Mouse (Mus musculus) stomach, embryonic 14.5 days (tissue): ENCODE results near the gene Tead2. TPM values are rescaled to one million over a fixed set of nuclear protein-coding genes. Genes with fewer than 3 reads are reported as not detected.

Experiments
- ATAC-seq: fragments of 200-750 bp; cut with Nextera tagmentation; 2 replicates; pipeline ENCODE4 v1.8.0; 2017; ENCODE audit warnings: low read depth, moderate TSS enrichment; ENCODE audit not compliant: insufficient number of reproducible peaks, insufficient read depth, low FRiP score
- H3K27ac ChIP-seq: fragments of 300-500 bp; sonication (generic); 2 replicates; pipeline ENCODE4 v1.5.1; 2014; ENCODE audit warnings: mild to moderate bottlenecking, low read length, moderate library complexity, mixed read lengths
- H3K27me3 ChIP-seq: fragments of 300-500 bp; sonication (generic); 2 replicates; pipeline ENCODE4 v1.6.1; 2014; ENCODE audit warnings: low read length, control low read depth, mixed read lengths; ENCODE audit not compliant: control insufficient read depth, insufficient read depth
- H3K36me3 ChIP-seq: fragments of 300-500 bp; sonication (generic); 2 replicates; pipeline ENCODE4 v1.6.1; 2014; ENCODE audit warnings: mild to moderate bottlenecking, control low read depth, low read length, moderate library complexity, mixed read lengths; ENCODE audit not compliant: control insufficient read depth, insufficient read depth
- H3K4me1 ChIP-seq: fragments of 300-500 bp; sonication (generic); 2 replicates; pipeline ENCODE4 v1.6.1; 2014; ENCODE audit warnings: low read length, control low read depth, mixed read lengths; ENCODE audit not compliant: control insufficient read depth, insufficient read depth
- H3K4me2 ChIP-seq: fragments of 300-500 bp; sonication (generic); replicated peaks from 2 replicates; pipeline ENCODE4 v1.6.1; 2014; ENCODE audit warnings: low read depth, low read length, control low read depth
- H3K4me3 ChIP-seq: fragments of 300-500 bp; sonication (generic); 2 replicates; pipeline ENCODE4 v1.5.1; 2014; ENCODE audit warnings: low read depth, low read length, control low read depth
- H3K9ac ChIP-seq: fragments of 300-500 bp; sonication (generic); replicated peaks from 2 replicates; pipeline ENCODE4 v1.6.1; 2014; ENCODE audit warnings: low read depth, mild to moderate bottlenecking, control low read depth, low read length, moderate library complexity, mixed read lengths
- H3K9me3 ChIP-seq: fragments of 300-500 bp; sonication (generic); 2 replicates; pipeline ENCODE4 v1.6.1; 2016; ENCODE audit warnings: low read depth, low read length, control low read depth; ENCODE audit not compliant: control insufficient read depth
- WGBS: fragments of 180-500 bp; shearing (Covaris S2); extraction: QIAGEN DNeasy Blood & Tissue Kit; methylation state at CpG from one replicate; pipeline ENCODE4 v1.1.7; 2014; 5-methylcytosine and 5-hydroxymethylcytosine counted together
- polyA plus RNA-seq: library from polyadenylated mRNA; unstranded; fragments of >200 nt; fragmentation: Nextera tagmentation; extraction: Ambion mirVana; gene quantifications from 2 replicates; pipeline ENCODE4 v1.2.1, GENCODE M21; 2014

Tead2 gene
- polyA plus RNA-seq, 1 experiment from 2014 or later: 167 TPM

DNA sequence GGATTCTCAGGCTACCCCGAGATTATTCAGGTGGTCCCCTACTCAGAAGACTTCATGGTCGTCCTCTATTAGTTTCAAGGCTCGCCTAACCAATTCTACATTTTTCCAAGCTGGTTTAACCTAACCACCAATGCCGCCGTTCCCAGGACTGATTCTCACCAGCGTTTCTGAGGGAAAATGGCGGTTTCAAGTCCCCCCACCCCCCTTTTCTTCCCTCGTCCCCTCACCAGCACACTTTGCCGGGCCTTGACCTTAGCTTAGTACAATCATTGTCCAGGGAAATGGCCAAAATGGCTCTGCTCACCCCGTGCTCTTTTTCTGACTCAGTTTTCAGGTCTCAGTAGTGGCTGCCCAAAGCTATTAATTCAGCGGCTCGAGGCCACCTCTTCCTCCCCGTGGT is 40.2 kb upstream of the Tead2 start:
- no peaks in the 10 kb centered on the region for H3K36me3 ChIP-seq
- no peak overlapping the region for H3K9ac ChIP-seq
- H3K27ac ChIP-seq: no peak overlapping the region
- peaks cover 57% of the 10 kb centered on the region for H3K27me3 ChIP-seq
- peaks cover 4% of the 10 kb centered on the region; the same call in 1 of the 2 replicates for H3K4me1 ChIP-seq
- H3K4me3 ChIP-seq: no peak overlapping the region
- no peak for ATAC-seq
- WGBS: 5% methylated on average over 13 of the region's 13 CpGs
- H3K4me2 ChIP-seq: no peak overlapping the region
- H3K9me3 ChIP-seq: peaks cover under 1% of the 10 kb centered on the region; the same call in 1 of the 2 replicates

GRCm38 (mm10) chr7:45175929-45176328 is 39.6 kb upstream of the Tead2 start:
- WGBS: under 1% methylated on average over 22 of the region's 23 CpGs
- H3K4me3 ChIP-seq: peak overlapping the region; percentile 4; the same call in 1 of the 2 replicates
- H3K27ac ChIP-seq: no peak overlapping the region
- H3K9me3 ChIP-seq: no peaks in the 10 kb centered on the region
- H3K27me3 ChIP-seq: peaks cover 62% of the 10 kb centered on the region
- H3K9ac ChIP-seq: no peak overlapping the region
- no peak for ATAC-seq
- H3K4me1 ChIP-seq: peaks cover 4% of the 10 kb centered on the region; the same call in 1 of the 2 replicates
- H3K4me2 ChIP-seq: 0 out of 2 replicates have a peak overlapping the region, but pooled peaks have one; percentile 16
- no peaks in the 10 kb centered on the region for H3K36me3 ChIP-seq

DNA sequence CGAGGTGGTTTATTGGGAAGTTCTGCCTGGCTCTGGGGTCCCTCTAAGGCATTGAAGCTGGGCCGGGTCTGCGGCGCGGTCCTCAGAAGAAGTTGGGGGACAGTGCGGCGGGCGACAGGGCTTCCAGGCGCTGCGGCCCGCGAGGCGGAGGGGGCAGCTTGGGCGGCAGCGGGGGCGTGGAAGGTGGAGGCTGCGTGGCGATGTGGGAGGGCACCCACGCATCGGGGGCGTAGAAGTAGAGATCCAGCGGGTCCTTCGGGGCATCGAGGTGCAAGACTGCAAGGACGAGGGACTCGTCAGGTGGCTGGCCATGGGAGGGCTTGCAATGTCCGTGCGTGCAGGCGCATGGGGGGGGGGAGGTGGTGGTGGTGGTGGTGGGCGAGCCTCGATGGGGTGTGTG is 39.2 kb upstream of the Tead2 start:
- H3K36me3 ChIP-seq: no peaks in the 10 kb centered on the region
- no peak overlapping the region for H3K27ac ChIP-seq
- peak overlapping the region; percentile 16; the same call in 1 of the 2 replicates for H3K4me2 ChIP-seq
- peaks cover 4% of the 10 kb centered on the region; the same call in 1 of the 2 replicates for H3K4me1 ChIP-seq
- peak overlapping the region; percentile 4; the same call in 1 of the 2 replicates for H3K4me3 ChIP-seq
- ATAC-seq: no peak
- H3K27me3 ChIP-seq: peaks cover 66% of the 10 kb centered on the region
- H3K9me3 ChIP-seq: no peaks in the 10 kb centered on the region
- no peak overlapping the region for H3K9ac ChIP-seq
- WGBS: 5% methylated on average over 30 of the region's 31 CpGs

- Histone ChIP-seq H3K27me3 (peaks cover 80% of the 10 kb centered on the region), H3K4me3 (no peak overlapping the region)
- WGBS: 22% methylated on average over 7 of the region's 7 CpGs
Observed at GRCm38 (mm10) chr7:45178550-45178949, 37.0 kb upstream of the Tead2 start.

DNA sequence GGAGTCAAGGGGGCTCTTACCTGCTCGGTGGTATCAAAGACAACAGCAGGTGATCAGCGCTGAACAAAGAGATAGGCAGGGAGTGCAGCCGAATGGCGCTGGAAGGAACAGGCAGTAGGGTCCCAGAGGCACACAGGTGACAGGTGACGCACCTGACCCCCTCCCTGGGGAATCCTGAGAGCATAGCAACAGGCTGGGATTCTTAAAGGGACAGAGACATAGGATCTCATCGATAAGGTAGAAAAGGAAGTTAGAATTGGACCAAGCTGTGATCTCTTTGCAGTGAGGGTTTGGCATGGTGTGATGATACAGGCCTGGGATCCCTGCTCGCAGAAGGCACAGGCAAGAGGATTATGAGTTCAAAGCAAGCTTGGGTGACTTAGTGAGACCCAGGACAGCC is 36.1 kb upstream of the Tead2 start, which contains the start of gene Gfy:
Gene Gfy (minus strand): TSS at position 101 of the 400 bp plus-strand sequence.
- ATAC-seq: no peak
- H3K9me3 ChIP-seq: no peaks in the 10 kb centered on the region
- no peaks in the 10 kb centered on the region for H3K36me3 ChIP-seq
- WGBS: 27% methylated on average over 7 of the region's 7 CpGs
- H3K4me3 ChIP-seq: no peak within 1 kb of the TSS
- peaks cover 79% of the 10 kb centered on the region for H3K27me3 ChIP-seq
- peaks cover 4% of the 10 kb centered on the region; the same call in 1 of the 2 replicates for H3K4me1 ChIP-seq
- H3K4me2 ChIP-seq: no peak within 1 kb of the TSS
- H3K9ac ChIP-seq: no peak within 1 kb of the TSS
- H3K27ac ChIP-seq: no peak within 1 kb of the TSS

More at GRCm38 (mm10) chr7:45178550-45178949, 37.0 kb upstream of the Tead2 start:
- H3K4me2 ChIP-seq: no peak overlapping the region
- H3K4me1 ChIP-seq: peaks cover 4% of the 10 kb centered on the region; the same call in 1 of the 2 replicates
- no peaks in the 10 kb centered on the region for H3K9me3 ChIP-seq
- no peak for ATAC-seq
- H3K27ac ChIP-seq: no peak overlapping the region
- no peak overlapping the region for H3K9ac ChIP-seq
- H3K36me3 ChIP-seq: no peaks in the 10 kb centered on the region

- peaks cover 4% of the 10 kb centered on the region; the same call in 1 of the 2 replicates for H3K4me1 ChIP-seq
- H3K9ac ChIP-seq: no peak within 1 kb of the TSS
- peaks cover 68% of the 10 kb centered on the region for H3K27me3 ChIP-seq
- no peaks in the 10 kb centered on the region for H3K36me3 ChIP-seq
- H3K4me2 ChIP-seq: no peak within 1 kb of the TSS
- no peaks in the 10 kb centered on the region for H3K9me3 ChIP-seq
- WGBS: 23% methylated on average over 20 of the region's 20 CpGs
- ATAC-seq: no peak
- H3K27ac ChIP-seq: no peak within 1 kb of the TSS
- no peak within 1 kb of the TSS for H3K4me3 ChIP-seq
Observed at GRCm38 (mm10) chr7:45180896-45181477, 34.6 kb upstream of the Tead2 start, which contains the start of gene Pth2. Pth2 (plus strand) TSS chr7:45180995.

GRCm38 (mm10) chr7:45181540-45181939 is 34.0 kb upstream of the Tead2 start:
- no peak for ATAC-seq
- H3K4me3 ChIP-seq: no peak overlapping the region
- no peaks in the 10 kb centered on the region for H3K36me3 ChIP-seq
- WGBS: 6% methylated on average over 35 of the region's 35 CpGs
- no peak overlapping the region for H3K27ac ChIP-seq
- peaks cover 65% of the 10 kb centered on the region for H3K27me3 ChIP-seq
- no peaks in the 10 kb centered on the region for H3K9me3 ChIP-seq
- H3K4me1 ChIP-seq: no peaks in the 10 kb centered on the region
- no peak overlapping the region for H3K9ac ChIP-seq
- no peak overlapping the region for H3K4me2 ChIP-seq

DNA sequence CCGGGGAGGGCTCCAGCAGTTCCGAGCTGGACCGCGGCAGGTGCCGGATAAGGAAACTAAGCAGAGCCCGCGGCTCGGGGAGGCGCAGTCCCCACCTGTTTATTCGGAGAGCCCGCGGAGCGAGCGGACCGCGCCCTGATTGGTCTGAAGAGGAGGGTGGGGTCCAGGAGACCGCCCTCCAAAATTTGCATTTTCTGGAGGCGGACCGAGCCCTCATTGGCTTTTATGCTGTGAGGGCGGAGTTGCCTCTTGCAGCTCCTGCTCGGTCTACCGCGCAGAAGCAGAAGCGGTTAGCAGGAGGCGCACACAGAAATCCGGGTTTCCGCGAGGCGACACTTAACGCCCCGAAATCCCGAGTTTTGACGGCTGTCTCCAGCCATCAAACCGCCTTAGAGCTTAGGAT is 33.4 kb upstream of the Tead2 start:
- Histone ChIP-seq H3K4me2 (peak overlapping the region; percentile 41), H3K36me3 (no peaks in the 10 kb centered on the region), H3K4me3 (peak overlapping the region; percentile 19), H3K27me3 (peaks cover 58% of the 10 kb centered on the region), H3K27ac (no peak overlapping the region), H3K4me1 (no peaks in the 10 kb centered on the region), H3K9me3 (no peaks in the 10 kb centered on the region), H3K9ac (no peak overlapping the region)
- peak; percentile 84 for ATAC-seq
- WGBS: under 1% methylated on average over 34 of the region's 34 CpGs
